Mouse (Mus musculus): ENCODE data around the gene Klhdc10. TPM values are rescaled to one million over a fixed set of nuclear protein-coding genes. Genes with fewer than 3 reads are reported as not detected.

Klhdc10 gene
- polyA plus RNA-seq, 1 experiment from 2014 or later = 19.2 TPM

DNA sequence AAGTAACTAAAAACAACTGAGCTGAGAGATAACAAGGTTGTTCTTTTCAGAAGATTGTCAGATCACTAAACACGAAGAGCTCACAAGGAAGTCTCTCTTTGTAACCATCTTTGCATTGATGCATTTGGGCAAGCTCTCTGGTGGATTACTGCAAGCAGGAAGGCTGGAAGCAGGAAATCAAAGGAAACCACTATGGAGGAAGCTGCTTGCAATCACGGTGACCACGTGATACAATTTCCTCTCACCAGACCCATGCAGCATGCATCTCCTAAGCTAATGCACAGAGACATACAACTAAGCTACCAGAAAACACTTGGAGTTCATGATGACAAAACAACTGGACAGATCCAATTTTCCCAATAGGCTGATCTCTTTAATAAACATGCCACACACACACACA, 97.4 kb downstream of the Klhdc10 start:
- Histone ChIP-seq H3K4me3 (ENCODE audit: low read depth, low read length) (no peak overlapping the region), H3K27ac (ENCODE audit: low read depth, low read length) (no peak overlapping the region), H3K36me3 (ENCODE audit: control insufficient read depth, insufficient read depth, low read length) (peaks cover 42% of the 10 kb centered on the region), H3K4me2 (no peak overlapping the region), H3K9me3 (ENCODE audit: control insufficient read depth, low read length) (no peaks in the 10 kb centered on the region), H3K4me1 (replicated peaks; ENCODE audit: control insufficient read depth, insufficient read depth, low read length) (0 out of 2 replicates have a peak, but pooled peaks cover 6% of the 10 kb centered on the region), H3K27me3 (replicated peaks; ENCODE audit: control insufficient read depth, insufficient read depth, low read length) (no peaks in the 10 kb centered on the region), H3K9ac (ENCODE audit: low read depth, low read length) (no peak overlapping the region)
- WGBS = 55% methylated on average over 3 of the region's 3 CpGs
- DNase-seq (ENCODE audit: low spot score) (no peak), ATAC-seq (replicated peaks; ENCODE audit: low FRiP score) (no peak)

Other genes with a start within 250 kb of the Klhdc10 start
- gene Ube2h, start 97.3 kb upstream of the Klhdc10 start, polyA plus RNA-seq (2014; fragmentation: Nextera tagmentation; extraction: Ambion mirVana) = 21.6 and 22.5 TPM in 2 replicates
- 64.6 and 68.5 TPM in 2 replicates for gene Zc3hc1, start 10.8 kb upstream of the Klhdc10 start, polyA plus RNA-seq (2014; fragmentation: Nextera tagmentation; extraction: Ambion mirVana)
- 44.2 and 49.2 TPM in 2 replicates for gene Tmem209, start 107.9 kb downstream of the Klhdc10 start, polyA plus RNA-seq (2014; fragmentation: Nextera tagmentation; extraction: Ambion mirVana)
- gene Ssmem1, start 108.0 kb downstream of the Klhdc10 start, polyA plus RNA-seq (2014; fragmentation: Nextera tagmentation; extraction: Ambion mirVana) = 0.18 TPM in 1 of 2 replicates, not detected in the other
- gene Cpa2, start 139.7 kb downstream of the Klhdc10 start, polyA plus RNA-seq (2014; fragmentation: Nextera tagmentation; extraction: Ambion mirVana) = 1.7 and 1.9 TPM in 2 replicates
- gene Cpa4, start 166.5 kb downstream of the Klhdc10 start, polyA plus RNA-seq (2014; fragmentation: Nextera tagmentation; extraction: Ambion mirVana) = 0.44 and 0.45 TPM in 2 replicates
- gene Cpa5, start 209.1 kb downstream of the Klhdc10 start, polyA plus RNA-seq (2014; fragmentation: Nextera tagmentation; extraction: Ambion mirVana) = 0.14 TPM in 1 of 2 replicates, not detected in the other
- gene Cpa1, start 237.3 kb downstream of the Klhdc10 start, polyA plus RNA-seq (2014; fragmentation: Nextera tagmentation; extraction: Ambion mirVana) = 0.69 and 1.0 TPM in 2 replicates

Data from liver, embryonic 11.5 days (tissue).